Mouse (Mus musculus): ENCODE results near the gene Ano10. TPM values are rescaled to one million over a fixed set of nuclear protein-coding genes. Genes with fewer than 3 reads are reported as not detected.
A peak's percentile ranks its signal among the peaks of the same experiment; 100 is the strongest.
"Not testable (repeated sequence)": the region's sequence is repeated elsewhere in the genome, so short reads cannot be mapped to it uniquely, and the experiment has no call there.

Gene Ano10
- 10 to 100 TPM; 20.4 to 20.8 TPM for total RNA-seq (2021)

DNA sequence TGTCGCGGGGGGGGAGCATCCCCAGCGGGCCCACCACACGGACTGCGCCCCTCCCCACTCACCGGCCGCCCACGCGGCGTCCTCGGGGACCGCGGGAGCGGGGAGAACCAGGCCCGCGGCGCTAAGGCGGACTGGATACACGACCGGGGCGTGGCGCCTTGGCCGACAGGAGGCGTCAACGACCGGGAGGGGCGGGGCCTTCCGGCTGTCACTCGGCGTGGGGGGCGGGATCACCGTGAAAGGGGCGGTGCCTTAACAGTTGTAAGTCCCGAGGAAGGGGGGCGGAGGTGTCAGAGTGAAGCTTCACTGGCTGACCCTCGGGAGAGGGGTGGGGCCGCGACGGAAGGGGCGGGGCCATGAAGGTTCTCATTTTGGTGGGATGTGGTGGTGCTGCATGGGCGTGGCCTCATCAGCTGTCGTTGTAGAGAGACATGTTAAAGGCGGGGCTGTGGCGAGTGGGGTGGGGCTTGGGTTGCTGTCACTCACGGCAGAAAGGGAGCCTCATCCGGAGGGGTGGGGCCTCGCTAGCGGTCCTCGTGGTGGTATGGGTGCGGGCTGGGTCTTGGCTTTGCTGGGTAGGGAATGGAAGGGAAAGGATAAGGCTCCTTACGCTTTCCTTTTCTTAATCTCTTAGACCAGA is at the start of gene Ano10:
Gene Ano10 (minus strand): TSS at position 182 of the 640 bp plus-strand sequence.
- DNase-seq, result peak; percentile 93 to 94

DNA sequence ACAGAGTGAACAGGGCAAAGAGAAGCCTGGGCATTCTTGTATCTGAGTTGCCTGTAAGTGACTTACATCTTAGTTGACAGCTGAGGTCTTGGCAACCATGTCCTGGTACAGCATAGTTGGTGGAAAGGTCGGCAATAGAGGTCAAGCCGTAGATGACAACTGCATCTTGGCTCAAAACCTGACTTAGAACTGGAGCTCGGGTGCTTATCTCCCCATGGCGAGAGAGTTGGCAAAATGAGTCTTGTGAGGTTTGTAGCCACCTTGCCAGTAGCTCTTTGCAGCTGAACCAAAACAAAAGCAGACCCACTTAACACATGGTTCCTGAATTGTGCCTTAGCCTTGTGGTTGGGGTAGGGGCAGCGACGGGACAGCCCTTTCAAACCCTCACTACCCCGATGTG is 49.2 kb upstream of the Ano10 start:
- DNase-seq, result no peak

DNA sequence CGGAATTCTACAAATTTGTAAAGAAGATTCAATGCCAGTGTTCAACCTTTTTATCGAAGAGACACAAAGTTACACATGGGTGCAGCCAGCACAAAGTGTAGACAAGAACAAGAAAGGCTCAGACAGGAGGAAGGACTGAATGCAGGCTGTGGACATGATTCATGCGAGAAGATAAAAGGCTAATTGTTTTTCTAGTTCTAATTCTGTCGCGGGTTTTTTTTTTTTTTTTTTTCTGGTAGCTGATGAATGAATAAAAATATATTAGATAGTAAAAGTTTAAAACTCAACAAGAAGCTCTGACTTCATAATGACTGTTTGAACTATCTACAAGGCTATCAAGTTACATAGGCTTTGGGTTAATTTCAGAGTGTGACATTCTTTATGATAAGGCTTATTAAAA is 45.7 kb upstream of the Ano10 start:
- no peak for DNase-seq

DNA sequence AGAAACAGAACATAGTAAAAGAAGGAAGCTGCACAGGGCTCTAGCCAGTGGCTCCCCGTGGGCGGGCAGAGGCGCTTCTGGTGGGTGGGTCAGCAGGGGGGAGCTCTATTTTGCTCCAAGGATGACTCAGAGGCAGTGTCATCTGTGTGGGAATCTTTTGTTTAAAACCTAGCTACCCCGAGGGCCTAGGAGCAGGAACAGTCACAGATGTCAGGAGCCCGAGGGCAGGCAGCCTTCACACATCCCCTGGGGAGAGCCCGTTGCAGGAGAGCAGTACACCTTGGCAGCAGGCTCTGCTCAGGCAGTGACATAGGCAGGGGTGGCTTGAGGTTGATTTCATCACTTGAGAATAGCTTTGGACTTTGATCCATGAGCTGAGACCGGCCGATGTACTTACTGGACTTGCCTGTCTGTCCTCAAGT is 43.3 kb upstream of the Ano10 start:
- DNase-seq, result no peak

DNA sequence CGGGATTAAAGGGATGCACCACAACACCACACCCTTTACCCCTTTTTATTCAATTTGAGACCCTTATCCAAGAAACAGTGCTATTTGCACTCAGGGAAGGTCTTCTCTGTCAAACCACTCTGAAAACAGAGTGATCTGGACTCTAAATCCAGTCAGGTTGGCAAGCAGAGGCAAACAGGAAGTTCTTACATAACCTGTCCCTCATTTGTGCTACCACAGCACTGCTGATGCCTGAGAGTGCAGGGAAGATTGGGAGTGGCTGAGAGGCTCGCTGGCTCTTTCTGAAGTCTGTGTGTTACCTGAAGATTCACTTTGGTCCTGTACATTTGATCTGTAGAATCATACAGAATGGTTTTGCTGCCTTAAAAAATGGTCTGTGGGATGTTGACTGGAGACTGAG is 42.5 kb upstream of the Ano10 start:
- no peak for DNase-seq

DNA sequence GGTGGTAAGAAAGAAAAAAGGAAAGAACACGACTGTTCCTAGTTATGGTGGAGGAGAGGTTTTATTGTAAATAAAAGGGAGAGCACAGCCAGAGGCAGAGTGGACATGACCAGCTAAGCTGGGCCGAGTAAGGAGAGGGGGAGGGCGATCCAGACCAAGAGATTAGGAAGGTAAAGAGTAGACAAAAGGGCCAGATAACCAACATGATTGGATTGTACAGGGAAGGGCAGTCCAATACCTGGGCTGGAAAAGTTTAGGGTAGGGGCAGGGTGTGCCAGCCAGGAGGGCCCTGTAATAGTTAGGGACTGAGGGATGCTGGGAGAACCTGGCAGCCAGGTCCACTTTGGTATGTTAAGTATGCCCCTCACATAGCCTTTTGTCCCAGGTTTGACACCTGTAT is 34.0 kb upstream of the Ano10 start:
- DNase-seq, result no peak

DNA sequence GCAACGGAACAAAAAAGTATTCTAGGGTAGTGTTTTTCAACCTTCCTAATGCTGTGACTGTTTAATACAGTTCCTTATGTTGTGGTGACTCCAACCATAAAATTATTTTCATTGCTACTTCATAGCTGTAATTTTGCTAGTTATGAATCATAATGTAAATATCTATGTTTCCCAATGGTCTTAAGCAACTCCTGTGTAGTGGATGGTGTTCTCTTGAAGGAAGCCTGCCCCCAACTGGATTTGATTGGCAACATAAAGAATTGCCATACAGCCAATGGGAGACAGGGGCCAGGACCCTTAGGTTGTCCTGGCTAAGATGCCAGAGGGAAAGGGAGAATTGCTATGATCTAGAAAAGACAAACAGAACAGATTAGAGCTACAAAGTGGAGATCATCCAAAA is 31.8 kb upstream of the Ano10 start:
- DNase-seq, result no peak

DNA sequence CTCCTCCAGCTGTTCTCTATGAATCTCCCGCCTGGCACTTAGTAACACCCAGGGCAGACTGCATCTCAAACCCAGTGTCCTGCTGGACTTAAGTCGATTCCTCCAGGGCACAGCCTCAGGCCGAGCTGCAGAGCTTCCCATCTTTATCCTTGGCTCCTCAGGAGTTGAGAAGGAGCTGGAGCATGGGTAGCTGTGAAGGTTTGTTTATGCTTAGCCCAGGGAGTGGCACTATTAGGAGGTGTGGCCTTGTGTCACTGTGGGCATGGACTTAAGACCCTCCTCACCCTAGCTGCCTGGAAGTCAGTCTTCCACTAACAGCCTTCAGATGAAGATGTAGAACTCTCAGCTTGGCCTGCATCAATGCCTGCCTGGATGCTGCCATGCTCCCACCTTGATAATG is 28.1 kb upstream of the Ano10 start:
- no peak for DNase-seq

DNA sequence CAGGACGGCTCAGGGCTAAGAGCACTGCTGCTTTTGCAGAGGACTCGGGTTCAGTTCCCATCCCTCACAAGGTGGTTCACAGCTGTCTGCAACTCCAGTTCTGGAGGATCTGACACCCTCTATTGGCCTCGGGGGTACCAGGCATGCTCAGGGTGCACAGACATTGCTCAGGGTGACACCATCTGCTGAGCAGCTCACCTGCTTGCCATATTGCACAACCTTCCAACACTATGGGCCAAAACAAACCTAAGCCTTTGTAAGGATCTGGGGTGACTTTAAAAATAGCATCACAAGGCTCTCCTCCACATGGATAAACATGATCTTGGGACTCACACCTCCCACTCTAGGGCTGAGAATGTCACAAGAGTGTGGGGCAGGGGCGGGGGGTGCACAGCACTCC is 26.4 kb upstream of the Ano10 start:
- no peak for DNase-seq

DNA sequence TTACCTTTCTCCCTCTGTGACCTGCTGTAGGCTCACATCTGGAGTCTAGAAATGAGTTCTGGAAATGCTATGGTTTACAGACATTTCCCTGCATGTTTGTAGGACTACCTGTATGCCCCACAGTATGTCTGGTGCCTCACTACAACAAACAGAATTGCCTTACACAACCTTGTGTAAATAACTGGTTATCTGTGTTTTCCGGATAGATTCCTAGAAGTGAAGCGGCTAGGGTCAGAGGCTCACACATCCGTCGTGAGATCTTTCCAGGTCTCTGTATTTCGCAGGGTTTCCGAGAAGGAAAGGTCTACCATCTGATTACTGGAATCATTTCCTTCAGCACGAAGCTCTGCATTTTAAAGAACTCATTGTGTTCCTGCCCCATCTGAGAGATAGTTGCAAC is 22.3 kb upstream of the Ano10 start:
- no peak for DNase-seq

DNA sequence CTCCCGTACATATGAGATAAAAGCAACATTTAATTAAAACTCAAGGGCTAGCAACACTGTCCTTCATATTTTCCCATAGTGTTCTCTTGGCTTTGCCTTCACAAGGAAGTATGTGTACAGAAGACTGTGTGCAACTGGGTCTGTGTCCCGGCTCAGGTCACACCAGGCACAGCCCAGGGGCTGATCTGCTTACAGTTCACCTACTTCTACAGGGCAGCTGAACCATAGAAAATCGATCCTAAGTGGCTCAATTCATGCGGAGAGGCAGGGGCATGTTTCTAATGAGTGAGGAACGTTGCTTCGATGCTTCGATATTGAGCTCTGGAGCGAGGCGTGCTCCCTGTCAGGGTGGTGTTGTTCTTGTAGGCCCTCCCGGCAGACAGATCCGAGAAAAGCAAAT is 21.3 kb upstream of the Ano10 start:
- DNase-seq, result no peak

DNA sequence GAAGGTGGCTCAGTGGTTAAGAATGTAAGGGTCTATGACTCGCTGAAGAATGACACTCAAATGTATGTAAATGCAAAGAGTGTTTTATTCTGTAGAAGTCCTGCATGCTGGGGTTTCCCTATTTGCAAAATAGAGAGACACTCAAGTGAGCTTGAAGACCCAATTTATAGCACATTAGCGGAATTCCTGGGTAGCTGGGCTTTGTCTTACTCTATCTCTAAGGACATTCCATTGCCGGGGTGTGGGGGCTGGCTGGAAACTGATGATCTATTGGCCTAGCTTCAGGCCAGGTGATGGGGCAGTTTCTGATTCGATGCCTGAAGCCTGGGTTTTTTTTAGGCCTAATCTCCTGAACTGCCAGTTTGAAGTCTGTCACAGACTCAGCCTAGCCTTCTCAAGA is 20.7 kb upstream of the Ano10 start:
- DNase-seq, result no peak

DNA sequence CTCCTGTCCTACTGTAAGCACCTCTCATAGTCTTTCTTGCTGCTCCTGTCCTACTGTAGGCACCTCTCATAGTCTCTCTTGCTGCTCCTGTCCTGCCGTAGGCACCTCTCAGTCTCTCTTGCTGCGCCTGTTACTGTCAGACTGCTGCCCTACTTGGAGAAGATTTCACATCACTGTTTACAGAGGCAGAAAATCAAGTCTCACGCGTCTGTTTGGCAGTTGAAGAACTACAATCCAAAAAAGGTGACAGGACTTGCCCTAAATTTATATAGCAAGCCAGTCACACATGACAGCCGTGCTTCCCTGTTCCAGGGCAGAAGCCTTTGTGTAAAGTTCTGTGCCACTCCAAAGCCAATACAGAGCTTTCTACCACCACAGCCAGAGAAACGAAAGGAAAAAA is 20.2 kb upstream of the Ano10 start:
- no peak for DNase-seq

DNA sequence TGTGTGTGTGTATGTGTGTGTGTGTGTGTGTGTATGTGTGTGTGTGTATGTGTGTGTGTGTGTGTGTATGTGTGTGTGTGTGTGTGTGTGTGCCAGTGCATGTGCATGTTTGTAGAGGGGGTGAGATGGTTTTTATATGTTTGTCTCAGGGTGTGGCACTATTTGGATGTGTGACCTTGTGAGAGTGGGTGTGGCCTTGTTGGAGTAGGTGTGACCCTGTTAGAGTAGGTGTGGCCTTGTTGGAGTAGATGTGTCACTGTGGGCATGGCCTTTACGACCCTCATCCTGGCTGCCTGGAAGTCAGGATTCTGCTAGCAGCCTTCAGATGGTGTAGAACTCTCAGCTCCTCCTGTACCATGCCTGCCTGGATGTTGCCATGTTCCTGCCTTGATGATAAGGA is 18.9 kb upstream of the Ano10 start:
- DNase-seq, result not testable (repeated sequence)

DNA sequence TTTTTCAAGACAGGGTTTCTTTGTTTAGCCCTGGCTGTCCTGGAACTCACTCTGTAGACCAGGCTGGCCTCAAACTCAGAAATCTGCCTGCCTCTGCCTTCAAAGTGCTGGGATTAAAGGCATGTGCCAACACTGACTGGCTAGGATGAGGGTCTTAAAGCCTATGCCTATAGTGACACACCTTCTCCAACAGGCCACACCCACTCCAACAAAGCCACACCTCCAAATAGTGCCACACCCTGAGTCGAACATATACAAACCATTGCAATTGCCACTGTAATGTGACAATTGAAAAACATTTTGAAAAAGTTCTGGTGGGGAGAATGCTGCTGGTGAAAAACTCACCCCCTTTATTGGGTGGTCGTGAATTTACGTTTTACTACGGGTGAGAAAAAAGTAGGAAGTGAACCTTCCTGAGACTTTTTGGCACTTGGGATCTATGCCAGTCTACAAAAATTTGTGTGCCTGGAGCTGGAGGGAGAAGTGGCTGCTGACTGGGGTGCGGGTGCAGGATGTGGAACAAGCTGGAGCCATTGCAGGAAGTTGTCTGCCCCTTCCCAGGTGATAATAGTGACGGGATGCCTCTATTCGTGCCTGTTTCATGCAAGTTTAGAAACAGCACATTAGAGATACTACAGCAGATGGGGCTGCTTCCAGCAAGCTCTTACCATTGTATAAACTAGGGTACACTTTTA is 18.2 kb upstream of the Ano10 start:
- DNase-seq, result no peak

DNA sequence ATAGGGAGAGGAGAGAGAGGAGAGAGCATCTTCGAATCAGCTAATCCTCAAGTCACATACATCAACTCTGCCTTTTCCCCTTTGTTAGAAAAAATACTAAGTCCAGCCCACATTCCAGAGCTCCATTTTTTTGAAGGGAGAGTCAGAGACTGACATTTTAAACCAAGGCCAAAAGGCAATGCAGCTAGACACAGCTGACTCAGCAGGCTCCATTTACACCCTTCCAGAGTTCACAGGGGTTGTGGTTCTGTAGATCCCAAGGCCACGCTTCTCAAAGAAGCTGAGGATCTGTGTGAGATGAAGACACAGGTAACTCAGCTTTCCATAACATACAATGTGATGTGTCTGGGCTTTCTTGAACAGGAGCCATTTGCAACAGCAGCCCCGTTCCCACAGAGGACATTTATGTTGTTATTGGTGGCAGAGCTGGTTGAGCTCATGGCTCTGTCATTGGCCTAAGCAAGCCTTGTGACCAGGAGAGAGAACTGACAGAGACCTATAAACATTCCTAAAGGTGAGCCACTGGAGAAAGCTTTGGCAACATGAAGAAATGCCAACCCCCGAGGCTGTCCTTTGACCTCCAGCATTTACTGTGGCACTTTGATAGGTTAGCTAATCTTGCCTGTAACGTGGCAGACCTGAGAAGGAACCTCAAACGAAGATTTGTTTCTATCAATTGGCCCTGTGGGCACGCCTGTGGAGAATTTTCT is 17.0 kb upstream of the Ano10 start:
- no peak for DNase-seq

DNA sequence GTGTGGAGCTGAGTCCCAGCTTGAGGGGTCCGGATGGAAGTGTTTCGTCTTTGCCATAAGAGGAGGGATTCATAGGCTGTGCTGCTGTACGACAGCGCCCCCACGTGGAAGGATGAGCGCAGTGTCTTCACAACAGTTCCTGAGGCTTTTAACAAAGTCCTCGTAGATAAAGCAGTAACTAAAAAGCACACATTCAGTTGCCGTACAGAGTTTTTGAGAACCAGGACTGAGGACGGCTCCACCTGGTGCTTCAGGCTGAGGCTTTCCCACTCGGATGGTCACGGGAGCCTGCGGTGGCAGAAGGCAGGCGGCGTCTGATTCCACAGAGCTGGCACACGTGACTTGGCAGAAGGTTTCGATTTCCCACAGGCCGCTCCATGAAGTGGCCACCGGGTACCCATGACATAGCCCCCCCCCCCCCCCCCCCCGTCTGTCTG is 16.4 kb upstream of the Ano10 start:
- peak; percentile 76 to 77 for DNase-seq

DNA sequence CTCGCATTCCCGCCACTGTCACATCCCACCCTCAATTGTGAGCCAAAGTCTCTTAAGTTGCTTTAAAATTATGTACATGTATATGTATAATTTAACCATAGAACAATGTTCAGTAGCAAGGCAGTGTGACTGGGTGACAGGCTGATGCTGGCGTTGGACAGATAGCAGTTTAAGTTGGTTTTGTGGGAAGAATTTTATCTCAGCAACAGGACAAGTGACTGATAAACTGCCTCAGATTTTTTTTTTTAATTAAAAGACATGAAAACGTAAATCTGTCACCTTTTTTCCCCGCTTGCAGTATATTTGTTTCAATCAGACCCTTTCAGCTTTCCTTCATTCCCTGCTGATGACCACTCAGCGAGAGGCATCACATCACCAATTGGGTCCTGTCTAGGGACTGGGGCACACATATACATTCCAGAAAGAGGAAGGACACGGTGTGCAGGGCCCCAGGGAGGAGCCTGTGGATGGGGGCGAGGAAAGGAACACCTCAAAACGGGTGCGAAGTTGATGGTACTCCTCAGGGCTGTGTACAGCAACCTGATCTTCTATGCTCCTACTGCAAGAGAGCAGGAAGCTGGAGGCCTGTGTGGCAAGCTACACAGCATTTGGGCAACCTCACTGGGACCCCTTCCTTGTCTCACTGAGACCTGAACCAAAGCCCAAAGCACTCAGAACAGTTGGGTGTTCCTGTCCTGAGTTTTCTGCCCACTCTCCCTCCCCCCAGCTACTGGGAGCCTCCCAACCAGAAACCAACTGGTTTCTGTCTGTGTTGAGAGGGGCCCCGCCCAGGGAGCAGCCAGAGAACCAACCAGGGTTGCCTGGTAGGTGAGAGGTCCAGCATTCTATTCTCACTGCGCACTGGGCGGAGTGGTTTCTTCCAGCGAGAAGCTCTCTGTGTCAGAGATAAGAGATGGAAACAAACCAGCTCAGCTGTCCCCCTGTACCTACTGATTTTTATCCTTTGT is 15.1 kb upstream of the Ano10 start:
- no peak for DNase-seq

DNA sequence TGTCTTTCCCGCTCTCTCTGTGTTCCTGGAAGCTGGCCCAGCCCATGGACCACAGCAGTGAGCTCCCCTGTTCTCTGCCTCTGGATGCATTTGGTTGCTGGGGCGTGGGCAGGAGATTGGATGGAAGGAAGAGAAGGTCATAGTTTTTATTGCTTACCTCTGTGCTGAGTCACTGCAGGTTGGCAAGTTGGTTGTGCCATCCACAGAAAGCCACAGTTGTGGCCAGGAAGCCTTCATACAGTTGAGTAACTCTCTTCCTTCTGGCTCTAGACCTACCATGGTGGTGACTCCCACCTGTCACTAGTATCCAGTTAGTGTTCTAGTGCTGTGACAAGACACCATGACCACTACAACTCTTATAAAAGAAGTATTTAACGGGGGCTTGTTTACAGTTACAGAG is 11.1 kb upstream of the Ano10 start:
- no peak for DNase-seq

DNA sequence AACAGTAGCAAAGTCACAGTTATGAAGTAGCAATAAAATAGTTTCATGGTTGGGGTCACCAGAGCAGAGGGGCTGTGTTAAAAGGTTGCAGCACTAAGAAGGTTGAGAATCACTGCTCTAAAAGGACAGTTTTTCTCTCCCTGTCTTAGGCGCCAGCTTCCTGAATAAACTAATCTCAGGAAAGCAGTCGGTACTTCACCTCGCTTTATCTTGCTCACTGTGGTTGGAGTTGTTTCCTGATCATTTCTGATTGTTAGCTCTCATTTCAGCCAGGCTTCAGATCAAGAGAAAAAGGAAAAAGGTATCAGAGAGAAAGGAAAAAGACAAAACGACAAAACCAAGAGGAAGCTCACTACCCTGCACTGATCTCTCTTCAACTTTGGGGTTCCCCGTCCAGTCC is 1.9 kb upstream of the Ano10 start:
- no peak for DNase-seq

DNA sequence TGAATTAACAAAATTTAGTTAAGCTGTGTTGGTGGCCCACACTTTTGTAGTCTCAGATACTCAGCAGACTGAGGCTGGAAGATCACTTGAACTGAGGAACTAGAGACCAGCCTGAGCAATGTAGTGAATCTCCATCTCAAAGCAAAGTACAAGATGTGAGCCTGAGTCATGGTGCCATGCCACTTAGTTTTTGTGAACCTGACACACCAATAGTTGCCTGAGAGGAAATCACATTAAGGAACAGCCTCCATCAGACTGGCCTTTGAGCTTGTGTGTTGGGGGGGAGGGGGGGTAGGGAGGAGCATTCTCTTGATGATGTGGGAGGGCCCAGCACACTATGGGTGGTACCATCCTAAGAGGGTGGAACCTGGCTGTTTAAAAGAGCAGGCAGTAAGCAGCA is 1.2 kb upstream of the Ano10 start:
- no peak for DNase-seq

DNA sequence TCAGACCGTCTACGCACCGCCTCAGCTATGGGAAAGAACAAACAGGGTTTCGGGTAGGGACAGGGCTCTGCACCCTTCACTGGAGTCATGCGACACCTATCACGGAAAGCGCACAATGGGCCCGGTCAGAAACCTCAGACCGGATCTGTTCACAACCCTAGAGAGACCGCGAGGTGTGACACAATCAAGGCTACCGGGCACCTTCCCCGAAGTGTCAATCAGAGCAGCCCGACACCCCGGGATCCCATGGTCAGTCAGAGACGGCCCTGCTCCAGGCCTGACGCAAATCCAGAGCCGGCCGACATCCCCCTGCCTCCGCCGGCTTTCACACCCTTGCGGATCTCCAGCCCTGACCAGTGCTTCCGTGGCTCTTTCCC is 370 bp downstream of the Ano10 start:
- DNase-seq, result no peak

DNA sequence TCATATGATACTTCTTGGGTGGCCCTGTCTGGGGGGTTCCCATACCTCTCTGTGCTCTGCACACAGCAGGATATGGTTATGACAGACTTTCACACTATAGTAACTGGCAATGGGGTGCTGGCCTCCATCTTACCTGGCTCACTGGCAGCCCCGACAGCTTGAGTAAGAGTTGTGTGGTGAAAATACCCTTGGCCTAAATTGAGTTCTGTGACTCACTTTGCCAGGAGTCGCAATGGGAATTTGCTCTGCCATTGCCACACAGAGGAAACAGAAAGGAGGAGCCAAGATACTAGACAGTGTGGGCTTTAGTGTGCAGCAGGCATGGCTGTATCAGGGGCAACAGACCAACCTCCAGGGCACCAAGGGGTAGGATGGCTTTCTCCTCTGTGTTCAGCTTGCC is 4.0 kb downstream of the Ano10 start:
- DNase-seq, result no peak
